Mouse (Mus musculus) WW6 (cell line): Measurements from ENCODE around the gene Dydc2.
A peak's percentile ranks its signal among the peaks of the same experiment; 100 is the strongest.

Experiments used
- DNase-seq: peaks from one replicate; pipeline ENCODE4 v3.0.0-alpha.2; 2013; ENCODE audit warnings: low read depth, low spot score

The Dydc2 gene

GRCm38 (mm10) chr14:41047402-41047801, 21.6 kb downstream of the Dydc2 start:
- no peak for DNase-seq

DNA sequence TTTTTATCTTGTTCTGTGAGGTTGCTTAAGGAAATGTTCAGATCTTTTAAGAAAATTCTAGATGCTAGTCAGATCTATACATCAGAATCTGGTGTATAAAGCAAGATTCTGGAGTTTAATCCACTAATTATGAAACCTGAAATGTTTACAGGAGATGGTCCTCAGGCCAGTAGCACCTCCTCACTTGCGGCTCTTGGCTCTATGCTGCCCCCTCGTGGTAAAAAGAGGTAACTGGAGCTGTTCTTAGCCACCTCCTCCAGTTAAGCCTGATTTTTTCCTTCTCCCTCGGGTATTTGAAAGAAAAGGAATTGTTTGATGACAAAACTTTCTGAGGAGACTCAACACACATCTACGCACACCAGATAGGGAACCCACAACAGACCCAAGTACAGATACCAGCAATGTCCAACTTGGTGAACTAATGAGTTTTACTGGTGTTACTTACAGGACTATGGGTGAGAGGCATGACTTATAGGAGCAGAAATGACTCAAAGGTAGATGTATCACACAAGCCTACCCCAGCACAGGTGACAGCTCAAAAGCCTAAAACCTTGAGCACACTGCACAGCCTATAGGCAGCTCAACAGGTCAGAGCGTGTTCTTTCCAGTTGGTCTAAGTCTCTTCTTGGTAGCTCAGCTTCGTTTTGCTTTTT, 33.7 kb downstream of the Dydc2 start:
- no peak for DNase-seq

DNA sequence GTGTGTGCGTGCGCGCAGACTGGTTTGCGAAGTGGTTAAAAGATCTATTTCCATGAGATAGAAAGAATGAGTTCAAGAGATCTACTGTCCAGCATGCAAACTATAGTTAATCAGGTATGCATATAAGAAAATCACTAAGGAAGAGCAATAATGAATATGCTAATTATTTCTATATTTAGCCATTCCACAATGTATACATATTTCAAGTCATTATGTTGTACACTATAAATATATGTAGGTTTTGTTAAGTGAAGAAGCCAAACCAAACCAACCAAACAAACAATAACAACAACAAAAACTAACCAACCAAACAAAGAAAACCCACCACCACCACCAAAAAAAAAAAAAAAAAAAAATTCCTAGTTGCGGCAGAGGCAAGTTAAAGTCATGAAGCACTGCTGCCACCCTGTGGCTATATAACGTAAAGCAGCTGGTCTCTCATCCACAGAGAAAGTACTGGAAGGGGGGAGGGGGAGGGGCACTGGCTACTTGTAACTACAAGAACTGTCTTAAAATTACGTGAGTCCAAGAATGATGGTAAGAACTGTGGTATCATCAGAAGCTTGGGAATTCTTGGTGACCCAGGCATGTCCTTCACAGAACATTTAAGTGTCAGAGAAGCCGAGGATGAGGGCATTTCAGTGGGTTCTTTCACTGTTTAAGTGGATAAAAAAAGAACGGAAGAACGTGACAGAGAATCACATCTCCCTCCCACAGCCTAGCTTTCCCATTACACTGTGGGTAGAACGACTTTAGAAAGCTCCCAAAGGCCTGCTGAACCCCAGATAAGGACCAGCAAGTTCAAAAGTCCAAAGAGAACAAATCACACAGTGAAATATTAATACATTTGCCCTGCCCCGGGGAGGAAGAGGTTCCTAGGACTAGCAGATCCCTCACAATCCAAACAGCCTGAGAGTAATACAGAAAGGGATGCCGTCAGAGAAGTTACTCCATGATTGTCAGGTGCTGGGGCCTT, 35.6 kb downstream of the Dydc2 start:
- DNase-seq: peak; percentile 55

GRCm38 (mm10) chr14:41030989-41031513, 38.0 kb downstream of the Dydc2 start:
- no peak for DNase-seq

- no peak for DNase-seq
Measured at GRCm38 (mm10) chr14:41029303-41029702, 39.7 kb downstream of the Dydc2 start.

GRCm38 (mm10) chr14:41025594-41026284, 43.3 kb downstream of the Dydc2 start:
- DNase-seq: no peak

GRCm38 (mm10) chr14:41025087-41025486, 43.9 kb downstream of the Dydc2 start:
- DNase-seq: no peak

DNA sequence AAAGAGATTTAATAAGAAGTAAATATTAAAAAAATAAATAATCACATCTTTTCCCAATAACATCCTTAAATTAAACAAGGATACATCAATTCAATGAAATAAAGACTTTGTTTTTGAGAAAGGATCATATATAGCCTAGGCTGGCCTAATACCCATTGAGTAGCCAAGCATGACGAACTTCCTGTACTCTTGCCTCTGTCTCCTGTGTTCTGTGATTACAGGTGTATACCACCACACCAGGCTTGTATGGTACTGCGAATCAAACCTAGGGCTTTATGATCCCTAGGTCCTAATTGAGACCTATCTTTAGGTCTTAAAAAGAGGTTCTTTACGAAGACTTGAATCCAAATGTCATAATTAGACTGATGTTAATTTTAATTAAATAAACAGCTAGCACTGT, 47.8 kb downstream of the Dydc2 start:
- DNase-seq: no peak

GRCm38 (mm10) chr14:41017460-41017859, 51.5 kb downstream of the Dydc2 start:
- DNase-seq: no peak

- DNase-seq: no peak
Measured at GRCm38 (mm10) chr14:41014701-41015240, 54.2 kb downstream of the Dydc2 start.

DNA sequence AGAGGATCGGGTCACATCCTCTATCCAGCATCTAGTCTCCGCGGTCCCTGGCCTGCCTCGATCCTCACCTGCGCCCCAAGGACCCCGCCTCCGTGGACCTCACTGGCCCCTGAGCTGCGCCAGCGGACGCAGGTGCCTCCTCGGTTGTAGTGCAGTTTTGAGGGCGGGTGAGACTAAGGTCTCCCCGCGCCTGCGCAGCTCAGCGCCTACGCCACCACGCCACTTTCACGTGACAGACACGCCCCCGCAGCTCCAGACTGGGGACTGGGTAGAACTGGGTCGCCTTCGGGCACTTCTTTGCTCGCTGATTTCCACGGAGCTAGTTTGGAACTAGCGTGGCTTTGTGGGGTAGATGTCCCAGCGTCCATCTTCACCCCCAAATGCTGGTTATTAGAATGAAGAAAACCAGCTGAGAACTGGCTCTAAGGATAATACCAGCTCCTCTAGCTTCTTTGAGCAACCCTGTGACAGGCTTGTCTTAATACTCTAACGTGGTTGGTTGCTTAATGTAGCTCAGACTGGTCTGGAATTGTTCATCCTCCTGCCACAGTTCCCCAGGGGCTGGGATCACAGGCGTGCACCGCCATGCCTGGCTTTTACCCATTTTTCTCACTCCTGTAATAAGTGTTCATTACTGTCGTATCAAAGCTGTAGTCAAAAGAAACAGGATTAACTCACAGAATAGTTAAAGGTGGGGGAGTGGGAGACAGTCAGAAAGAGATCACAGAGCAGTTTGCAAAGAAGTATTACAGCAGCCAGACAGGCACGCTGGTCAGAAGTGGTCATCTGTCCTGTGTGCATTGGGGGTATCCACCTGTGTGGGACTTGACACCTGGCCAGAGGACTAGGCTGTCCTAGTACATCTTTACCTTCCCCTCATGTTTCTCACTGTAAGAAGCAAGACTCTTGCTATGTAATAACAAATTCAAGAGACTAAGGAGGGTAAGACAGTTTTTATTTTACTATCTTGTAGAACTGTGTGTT, 55.1 kb downstream of the Dydc2 start, which contains the start of gene Fam213a:
TSS of gene Fam213a (minus strand) at position 159 of the 984 bp plus-strand sequence.
- DNase-seq: peak; percentile 47

- no peak for DNase-seq
Measured at GRCm38 (mm10) chr14:41013143-41013542, 55.9 kb downstream of the Dydc2 start.

- DNase-seq: no peak
Measured at GRCm38 (mm10) chr14:41011916-41012315, 57.1 kb downstream of the Dydc2 start.

DNA sequence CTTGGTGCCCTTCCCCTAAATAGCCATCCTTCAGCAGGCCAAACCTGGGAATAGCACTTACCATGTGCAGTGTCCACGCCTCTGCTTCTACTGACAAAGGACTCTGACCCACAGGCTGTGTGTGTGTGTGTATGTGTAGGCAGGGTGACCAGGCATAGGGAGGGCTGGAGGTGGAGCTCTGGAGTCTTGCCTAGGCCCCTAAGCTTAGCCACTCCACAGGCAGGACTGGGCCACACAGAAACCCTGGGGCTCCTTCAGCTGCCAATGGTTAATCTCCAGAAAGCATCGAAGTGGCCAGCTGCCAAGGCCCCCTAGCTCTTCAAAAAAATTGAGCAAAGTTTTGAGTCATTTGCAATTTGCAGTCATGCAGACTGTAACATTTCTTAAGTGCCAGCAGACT, 60.9 kb downstream of the Dydc2 start:
- no peak for DNase-seq

DNA sequence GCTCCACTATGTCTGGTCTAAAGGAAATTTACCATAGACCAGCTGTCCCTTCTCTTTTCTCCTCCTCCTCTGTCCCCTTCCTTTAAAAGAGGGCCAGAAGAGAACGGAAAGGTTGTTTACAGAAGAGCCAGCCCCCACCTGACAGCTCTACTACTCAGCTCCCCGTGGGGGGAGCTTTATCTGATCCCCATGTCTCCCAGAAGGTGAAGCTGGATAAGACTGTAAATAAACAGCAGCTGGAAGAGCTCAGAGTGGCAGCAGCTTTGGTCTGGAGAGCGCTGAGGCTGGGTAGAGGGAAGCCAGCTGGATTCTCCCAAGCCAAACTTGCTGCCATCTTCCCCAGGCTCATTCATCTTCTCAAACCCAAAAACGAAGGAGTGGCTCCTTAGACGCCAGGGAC, 61.4 kb downstream of the Dydc2 start:
- DNase-seq: no peak

DNA sequence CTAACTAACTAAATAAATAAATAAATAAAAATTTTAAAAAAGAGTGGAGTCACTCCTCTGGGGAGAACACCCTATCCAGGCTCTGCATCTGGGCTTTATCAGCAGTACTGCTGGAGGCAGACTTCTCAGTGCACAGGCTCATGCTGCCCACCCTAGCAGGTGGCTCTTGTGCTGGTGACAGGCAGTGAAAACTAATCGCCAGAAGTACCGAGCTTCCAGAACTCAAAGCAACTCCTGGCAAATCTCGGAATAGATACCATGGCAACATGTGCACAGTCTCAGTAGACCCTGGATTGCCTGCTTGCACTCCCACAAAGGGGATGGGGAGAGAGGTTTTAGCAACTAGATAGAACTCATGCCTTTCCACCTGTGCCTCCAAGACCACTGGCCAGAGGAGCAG, 62.1 kb downstream of the Dydc2 start:
- DNase-seq: no peak

- no peak for DNase-seq
Measured at GRCm38 (mm10) chr14:41006263-41006662, 62.7 kb downstream of the Dydc2 start.

GRCm38 (mm10) chr14:41005716-41006115, 63.3 kb downstream of the Dydc2 start:
- DNase-seq: no peak

DNA sequence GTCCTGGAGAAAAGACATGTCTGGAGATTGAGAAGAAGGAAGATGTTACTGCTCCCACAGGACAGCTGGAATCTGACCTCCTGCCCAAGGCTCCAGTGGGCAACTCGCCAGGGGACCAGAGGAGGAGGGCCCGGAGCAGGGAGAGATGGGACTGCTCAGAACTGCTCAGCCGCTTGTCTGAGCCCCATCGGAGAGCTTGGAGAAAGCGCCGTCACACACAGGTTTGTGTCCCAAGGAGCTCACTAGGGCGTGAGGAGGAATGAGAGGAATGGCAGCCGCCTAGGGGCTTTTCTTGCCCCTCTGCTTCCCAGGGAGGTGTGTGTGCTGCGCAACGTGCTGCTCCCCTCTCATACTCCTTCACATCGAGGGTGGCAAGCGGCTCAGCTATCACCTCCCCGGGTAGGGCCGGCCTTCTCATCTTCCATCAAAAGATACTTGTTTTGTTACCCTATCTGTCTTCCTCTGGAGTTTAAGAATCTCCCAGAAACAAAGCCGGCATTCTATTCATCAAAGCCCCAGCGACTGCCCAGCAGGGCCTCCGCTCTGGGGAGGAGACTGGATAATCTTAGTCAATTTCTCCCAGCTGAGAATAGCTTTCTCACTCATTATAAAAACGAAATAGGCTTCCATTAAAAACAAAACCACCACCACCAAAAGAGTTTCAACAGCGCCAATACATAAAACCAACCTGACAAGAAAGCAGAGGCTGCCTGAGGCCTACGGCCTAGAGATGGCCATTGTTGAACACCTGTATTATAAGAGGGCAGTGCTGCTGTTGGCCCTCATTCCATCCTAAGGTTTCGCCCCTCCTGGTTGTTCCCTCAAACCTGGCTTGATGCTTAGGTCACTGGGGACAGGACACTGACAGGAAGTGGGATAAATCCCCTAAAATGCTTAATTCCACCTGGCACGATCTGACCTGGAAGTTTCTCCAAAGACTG, 64.5 kb downstream of the Dydc2 start:
- no peak for DNase-seq
